Mouse (Mus musculus) layer of hippocampus, postnatal 10 days (tissue): ENCODE results near the gene Ankrd24. TPM values are rescaled to one million over a fixed set of nuclear protein-coding genes. Genes with fewer than 3 reads are reported as not detected.
A peak's percentile ranks its signal among the peaks of the same experiment; 100 is the strongest.

Experiments
- DNase-seq, 2 experiments: peaks; one replicate each; pipeline ENCODE4 v3.0.0; 2021; ENCODE audit warnings: low spot score in 2 of 2
- long read RNA-seq: library from polyadenylated mRNA; stranded (forward); transcript quantifications from one replicate; pipeline ENCODE4 v2.0.0, GENCODE M21; 2023
- total RNA-seq, 2 experiments: library from RNA; stranded (reverse); gene quantifications; 2 replicates each; pipeline ENCODE4 v1.2.3; 2021

Ankrd24 gene
- 10 to 100 TPM; 28.5 to 40.6 TPM for total RNA-seq
- long read RNA-seq, partial matches to known transcripts: 4 of 13 reads
- long read RNA-seq, other reads (novel, unspliced or antisense): 5 of 13 reads

DNA sequence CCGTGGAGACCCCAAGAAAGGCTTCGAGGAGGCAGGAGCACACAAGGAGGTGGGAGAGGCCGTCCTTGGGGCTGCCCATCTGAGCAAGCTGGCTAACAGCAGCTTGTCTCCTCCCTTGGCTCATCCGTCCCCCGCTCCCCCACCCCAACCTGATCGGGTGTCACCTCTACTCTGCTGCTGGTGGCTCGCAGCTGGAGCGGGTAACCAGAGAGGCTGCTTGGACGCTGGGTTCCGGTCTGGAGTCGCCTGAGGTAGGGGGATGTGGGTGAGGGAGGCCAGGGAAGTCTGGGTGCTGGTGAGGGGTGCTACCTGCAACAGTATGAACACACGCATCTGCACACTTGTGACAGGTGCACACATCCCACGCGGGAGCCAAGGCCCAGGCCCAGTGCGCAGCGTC, at the start of gene Ankrd24:
TSS of gene Ankrd24 (plus strand) at position 151 of the 400 bp plus-strand sequence.
- DNase-seq: no peak

DNA sequence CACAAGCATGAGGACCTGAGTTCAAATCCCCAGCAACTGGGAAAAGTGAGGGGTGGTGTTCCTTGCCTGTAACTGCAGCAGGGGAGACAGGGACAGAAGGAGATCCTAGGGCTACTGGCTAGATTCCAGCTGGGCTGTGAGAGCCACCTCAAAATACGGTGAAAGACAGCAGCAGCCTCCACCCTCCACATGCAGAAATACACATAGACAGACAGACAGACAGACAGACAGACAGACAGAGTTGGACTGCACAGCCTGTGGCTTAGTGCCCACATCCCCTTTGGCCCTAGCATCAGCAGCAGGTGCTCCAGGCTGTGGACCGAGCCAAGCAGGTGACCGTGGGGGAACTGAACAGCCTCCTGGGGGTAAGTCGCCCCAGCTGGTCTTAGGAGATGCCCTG, 48.4 kb upstream of the Ankrd24 start:
- no peak for DNase-seq

DNA sequence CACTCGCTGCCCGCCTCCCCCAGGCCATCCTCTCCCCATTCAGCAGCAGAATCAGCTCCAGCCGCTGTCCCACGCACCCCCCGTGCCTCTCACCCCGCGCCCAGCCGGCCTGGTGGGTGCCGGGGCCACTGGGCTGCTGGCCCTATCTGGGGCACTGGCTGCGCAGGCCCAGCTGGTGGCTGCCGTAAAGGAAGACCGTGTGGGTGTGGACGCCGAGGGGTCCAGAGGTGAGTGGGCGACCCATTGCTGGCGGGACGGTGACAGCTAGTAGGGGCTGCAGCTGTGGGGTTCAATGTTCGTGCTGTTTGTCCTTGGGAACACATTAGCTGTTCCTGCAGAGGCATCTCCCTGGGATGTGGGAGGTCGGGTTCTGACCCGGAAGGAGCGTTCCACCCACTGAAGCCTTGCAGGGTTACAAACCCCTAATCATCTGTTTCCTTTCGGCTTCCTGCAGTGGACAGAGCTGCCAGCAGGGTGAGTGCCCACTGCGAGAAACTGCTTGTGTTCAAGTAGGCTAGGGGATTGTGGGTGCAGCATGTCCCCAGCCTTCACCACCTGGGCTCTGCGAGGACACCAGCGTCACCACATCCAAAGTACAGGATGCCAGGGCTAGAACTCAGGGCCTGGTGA, 47.8 kb upstream of the Ankrd24 start:
- no peak for DNase-seq

DNA sequence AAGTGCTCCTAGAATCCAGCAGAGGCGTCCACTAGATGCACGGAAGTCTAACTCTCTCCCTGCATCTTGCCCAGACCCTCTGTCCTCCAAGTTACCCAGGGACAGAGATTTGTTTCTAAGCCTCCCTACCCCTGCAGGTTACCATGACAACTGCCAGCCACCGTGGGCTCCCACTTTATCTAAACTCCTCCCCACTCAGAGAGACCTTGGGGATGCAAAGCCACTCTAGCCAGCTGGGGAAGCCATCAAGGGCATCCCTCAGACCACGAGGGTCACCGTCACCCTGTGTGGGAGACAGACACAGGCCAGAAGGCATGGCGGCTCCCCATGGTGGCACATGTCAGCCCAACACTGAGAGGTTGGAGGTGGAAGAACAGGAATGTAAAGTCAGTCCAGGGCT, 45.0 kb upstream of the Ankrd24 start:
- no peak for DNase-seq

DNA sequence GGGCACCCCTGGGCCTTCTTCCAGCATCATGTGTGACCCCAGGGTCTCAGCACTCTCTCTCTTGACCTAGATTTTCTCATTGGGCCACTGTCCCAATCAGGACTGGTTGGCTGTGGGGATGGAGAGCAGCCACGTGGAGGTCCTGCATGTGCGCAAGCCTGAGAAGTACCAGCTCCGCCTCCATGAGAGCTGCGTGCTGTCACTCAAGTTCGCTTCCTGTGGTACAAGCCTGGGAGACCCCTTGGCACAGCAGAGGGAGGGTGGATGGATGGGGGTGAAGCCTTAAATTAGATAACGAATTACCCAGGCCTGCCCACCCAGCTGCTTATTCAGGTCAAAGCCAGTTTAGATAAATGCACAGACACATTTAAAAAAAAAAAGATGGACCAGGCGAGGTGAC, 39.6 kb upstream of the Ankrd24 start:
- no peak for DNase-seq

DNA sequence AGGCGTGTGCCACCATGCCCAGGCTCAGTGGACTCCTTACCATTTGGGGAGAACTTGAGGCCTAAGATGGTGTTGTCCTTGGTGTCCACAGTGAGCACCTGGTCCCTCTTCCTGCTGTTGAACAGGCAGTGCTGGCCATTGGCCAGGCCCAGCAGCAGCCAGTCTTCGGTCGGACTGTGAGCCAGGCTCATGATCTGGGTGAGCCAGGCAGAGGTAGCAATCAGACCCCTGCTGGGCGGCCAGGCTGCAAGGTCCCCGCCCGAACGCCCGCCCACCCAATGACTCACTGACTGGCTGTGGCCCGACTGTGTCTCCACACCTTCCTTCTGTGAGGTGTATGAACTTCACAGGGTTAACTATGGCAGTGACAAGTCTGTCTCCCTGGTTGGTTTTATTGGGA, 36.5 kb upstream of the Ankrd24 start:
- DNase-seq: no peak

DNA sequence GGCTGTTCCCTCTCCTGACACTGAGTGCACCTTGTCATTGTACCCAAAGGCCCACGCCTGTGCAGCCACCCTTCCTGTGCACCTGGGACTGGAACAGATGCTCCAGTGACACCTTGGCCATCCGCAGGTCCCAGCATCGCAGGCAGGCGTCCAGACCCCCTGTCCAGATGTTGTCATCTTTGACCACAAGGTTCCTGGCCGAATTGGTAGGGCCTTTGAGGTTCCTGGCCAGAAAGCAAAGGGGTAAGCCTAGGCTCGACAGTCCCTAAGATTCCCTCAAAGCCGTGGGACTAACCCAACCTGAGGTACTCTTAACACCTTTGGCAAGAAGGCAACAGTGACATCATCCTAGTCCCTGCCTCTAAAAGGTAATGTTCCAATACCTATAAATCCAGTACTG, 35.7 kb upstream of the Ankrd24 start:
- no peak for DNase-seq

DNA sequence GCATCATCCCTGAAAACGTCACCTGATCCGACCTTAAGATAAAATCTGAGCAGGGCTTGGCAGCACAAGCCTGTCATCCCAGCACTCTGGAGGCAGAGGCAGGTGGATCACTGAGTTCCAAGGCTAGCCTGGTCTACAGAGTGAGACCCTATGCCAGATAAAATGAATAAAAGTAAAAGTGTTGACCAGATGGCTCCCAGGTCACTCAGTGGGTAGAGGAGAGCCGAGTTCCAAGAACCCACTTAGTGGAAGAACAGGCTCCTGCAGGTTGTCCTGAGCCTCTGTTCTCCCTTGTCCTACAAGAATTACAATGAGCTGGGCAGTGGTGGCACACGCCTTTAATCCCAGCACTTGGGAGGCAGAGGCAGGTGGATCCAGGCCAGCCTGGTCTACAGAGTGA, 35.1 kb upstream of the Ankrd24 start:
- DNase-seq: no peak

DNA sequence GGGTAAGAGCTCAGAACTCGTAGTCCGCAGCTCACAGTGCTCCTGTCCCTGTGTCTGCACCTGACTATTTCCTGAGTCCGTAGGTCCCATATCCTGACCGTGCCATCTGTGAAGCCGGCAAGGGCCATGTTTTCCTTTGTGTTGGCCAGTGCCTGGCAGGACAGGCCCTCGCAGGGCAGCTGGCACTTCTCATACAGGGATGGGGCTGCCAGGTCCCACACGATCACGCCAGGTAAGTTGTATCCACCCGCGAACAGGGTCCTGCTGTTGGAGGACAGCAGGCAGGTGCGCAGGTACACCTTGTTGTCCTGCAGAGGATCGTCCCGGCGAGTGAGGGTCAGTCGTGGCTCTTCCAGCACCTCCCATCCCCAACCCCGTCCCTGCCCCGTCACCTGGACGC, 34.4 kb upstream of the Ankrd24 start:
- no peak for DNase-seq

DNA sequence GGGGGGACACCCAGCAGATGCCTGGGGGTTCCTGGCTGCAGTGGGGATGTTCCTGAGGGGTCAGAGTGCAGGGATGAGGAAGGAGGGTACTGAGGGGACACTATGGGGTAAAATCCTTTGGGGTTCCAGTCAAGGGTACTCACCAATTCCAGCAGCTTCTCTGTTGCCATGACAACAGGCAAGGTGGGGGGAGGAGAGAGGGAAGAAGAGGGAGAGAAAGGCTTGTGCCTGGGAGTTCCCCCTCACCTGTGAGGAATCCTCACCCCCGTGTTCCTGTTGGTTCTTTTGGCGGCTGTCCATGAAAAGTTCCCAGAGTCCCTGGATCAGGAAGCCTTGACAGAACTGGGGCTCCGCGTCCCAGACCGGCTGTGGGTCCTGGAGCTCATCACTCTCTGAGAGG, 32.7 kb upstream of the Ankrd24 start:
- DNase-seq: no peak

DNA sequence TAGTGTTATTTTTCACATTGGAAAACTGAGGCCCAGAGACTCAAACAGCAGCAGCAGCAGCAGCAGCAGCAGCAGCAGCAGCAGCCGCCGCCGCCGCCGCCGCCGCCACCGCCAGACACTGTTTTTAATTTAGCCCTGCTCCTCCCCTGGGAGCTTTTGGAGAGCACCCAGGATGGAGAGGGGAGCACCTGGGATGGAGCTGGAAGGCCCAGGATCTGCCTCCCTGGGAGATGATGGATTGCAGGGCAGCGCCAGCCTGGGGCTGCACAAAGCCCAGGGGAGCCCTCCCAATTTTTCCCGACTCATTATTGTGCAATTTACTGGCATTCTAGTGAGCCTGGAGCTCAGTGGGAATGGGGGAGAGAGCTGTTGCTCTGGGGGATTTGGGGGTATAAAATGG, 31.7 kb upstream of the Ankrd24 start:
- peak in 1 of 2 experiments; percentile 13 for DNase-seq

DNA sequence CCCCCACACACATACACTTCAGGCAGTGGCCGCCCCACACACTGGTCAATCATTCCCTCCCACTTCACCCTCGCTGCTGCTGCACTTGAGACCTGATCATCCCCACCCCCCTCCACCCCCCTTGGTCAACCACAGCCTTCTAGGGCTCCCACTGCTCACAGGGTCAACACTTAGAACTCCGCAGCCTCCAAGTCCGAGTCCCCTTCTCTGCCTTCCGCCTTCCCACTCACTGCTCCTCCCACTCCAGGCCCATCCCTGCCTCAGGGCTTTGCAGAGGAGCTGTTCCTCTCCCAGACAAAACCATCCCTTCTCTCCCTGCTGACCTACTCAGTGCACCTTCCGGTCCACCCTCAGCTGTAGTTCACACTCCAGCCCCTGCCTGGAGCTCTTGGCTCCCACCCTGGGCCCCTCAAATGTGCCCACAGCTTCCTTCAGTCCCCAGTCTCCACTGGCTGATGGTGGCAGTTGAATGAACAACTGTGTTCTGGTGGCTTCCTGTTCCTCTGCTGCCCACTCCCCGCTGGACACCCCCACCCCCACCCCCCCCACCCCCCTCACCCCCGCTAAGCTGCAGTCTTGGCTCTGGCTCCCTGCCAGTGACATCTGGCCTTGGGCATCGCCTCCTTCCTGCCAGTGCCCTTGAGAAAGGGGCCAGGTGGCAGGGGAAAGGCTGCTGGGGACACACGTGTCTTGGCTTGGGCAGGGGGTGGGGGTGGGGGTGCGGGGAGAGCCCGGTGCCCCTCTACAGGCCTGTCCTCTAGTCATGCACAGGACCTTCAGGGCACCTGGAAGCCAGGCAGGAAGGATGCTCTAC, 31.0 kb upstream of the Ankrd24 start:
- no peak for DNase-seq

DNA sequence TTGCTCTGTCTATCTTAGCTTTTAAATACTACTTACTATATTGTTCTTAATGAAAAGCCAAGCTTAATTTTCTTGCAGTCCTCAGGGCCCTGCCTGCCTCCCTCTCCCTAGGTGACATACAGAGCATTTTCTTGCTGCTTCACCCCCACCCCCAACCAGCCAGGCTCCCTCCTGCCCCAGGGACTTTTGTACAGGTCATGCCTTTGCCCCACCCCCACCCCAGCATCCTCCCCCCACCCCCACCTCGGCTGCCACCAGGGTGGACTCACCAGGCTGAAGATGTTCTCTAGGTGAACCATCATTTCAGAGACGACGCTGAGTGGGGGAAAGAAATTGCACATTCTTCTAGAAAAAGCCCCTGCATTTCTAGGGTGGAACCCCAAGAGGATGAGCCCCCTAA, 30.0 kb upstream of the Ankrd24 start:
- no peak for DNase-seq

DNA sequence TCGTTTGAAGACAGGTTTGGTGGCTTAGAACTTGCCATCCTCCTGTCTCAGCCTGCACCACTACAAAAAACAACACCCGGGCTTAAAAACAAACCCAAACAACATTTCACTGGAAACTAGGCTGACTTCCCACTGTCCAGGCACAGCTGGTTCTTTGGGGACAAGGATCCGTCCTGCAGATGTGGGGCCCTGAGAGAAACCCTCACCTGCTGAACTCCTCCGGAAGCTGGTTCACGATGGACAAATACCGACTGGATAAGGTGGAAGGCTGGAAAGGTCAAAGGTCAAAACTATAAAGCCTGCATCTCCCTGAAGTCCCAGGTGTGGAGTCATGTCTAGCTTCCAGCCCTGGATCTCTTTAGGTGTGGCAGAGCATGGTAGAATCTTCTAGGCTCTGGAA, 29.5 kb upstream of the Ankrd24 start:
- no peak for DNase-seq

DNA sequence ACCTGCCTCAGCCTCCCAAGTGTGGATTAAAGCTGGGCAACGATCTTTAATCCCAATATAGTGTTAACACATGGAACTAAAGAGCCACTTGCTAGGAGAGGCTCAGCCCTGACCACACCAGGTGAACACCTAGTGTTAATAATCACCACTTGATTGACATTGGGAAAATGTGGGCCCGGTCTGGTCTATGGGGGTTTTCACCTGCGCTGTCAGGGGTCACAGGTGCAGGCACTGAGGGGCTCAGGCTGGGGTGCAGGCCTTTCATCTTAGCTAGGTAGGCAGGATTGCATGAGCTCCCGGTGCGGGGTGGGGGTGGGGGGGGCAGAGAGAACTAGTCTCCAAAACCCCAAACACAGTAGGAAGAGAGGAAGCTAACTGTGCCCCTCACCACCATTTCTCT, 28.7 kb upstream of the Ankrd24 start:
- DNase-seq: no peak

DNA sequence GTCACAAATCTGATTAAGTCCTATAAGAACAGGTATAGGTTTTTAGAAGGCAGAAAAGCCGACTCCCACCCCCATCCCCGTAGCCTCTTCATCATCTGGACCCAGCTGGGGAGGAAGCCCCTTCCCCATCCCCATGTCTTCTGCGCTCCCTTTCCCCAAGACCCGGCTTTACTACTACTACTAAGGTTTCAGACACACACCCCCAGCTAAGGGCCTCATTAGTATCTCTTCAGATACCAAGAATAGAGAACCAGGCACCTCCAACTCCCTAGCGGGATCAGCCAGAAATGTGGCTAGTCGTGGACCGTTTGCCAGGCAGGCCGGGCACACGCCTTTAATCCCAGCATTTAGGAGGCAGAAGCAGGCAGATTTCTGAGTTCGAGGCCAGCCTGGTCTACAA, 28.2 kb upstream of the Ankrd24 start:
- DNase-seq: no peak

DNA sequence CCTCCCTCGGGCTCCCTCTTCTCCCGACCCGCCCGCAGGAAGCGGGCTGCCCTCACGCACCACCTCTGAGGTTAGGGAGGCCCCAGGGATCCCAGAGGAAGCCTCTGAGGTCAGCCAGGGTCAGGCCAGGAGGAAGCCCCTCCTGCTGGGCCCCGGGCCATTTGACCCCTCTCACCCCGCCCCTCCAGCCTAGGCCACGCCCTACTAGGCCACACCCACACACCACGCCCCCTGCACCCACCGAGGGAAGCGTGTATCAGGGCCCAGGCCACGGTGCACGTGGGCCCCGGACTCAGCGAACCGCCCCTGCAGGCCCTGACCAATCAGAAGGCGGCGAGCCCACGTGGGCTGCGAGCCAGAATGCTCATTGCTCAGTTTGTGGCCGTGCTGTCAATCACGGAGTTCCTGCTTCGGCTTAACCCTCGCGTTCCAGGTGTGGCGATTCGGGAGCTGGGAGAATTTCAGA, 27.6 kb upstream of the Ankrd24 start, which contains the start of gene Tle6:
TSS of gene Tle6 (minus strand) at position 336 of the 466 bp plus-strand sequence.
- DNase-seq: peak; percentile 94 to 95

DNA sequence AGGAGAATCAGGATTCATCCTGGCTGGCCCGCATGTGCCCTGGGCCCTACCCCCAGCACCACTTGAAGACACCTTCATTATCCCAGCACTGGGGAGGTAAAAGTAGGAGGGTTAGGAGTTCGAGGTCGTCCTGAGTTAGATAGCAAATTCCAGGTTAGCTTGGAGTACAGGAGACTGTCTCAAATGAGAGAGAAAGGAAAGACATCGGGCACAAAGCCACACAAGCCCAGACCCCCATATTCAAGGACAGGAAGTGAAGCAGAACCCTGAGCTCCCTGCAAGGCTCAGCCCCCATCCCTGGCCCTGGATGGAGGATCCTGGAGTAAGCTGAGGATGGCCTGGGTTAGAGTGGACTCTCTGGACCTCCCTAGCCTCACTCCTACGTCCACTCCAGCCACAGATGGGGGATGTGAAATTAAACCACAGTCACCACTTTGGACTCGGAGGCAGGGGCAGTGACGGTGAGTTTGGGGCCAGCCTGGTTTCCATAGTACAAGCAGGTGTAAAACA, 26.9 kb upstream of the Ankrd24 start:
- DNase-seq: no peak

DNA sequence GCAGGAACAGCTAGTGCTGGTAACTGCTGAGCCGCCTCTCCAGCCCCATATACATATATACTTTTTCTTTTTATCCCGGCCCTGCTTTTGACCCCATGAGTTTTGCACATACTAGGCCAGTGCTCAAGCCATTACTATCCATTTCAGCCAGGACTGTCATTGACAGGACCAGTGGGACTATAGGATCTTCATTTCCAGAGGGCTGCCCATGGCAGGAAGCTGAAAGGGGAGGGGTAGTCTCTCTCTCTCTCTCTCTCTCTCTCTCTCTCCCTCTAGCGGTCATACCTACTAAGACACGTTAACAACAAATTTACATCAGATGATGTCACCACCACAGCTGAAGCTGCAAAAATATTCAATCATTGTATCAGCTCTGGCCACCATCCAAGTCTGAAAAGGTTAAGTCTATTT, 25.6 kb upstream of the Ankrd24 start:
- DNase-seq: no peak

DNA sequence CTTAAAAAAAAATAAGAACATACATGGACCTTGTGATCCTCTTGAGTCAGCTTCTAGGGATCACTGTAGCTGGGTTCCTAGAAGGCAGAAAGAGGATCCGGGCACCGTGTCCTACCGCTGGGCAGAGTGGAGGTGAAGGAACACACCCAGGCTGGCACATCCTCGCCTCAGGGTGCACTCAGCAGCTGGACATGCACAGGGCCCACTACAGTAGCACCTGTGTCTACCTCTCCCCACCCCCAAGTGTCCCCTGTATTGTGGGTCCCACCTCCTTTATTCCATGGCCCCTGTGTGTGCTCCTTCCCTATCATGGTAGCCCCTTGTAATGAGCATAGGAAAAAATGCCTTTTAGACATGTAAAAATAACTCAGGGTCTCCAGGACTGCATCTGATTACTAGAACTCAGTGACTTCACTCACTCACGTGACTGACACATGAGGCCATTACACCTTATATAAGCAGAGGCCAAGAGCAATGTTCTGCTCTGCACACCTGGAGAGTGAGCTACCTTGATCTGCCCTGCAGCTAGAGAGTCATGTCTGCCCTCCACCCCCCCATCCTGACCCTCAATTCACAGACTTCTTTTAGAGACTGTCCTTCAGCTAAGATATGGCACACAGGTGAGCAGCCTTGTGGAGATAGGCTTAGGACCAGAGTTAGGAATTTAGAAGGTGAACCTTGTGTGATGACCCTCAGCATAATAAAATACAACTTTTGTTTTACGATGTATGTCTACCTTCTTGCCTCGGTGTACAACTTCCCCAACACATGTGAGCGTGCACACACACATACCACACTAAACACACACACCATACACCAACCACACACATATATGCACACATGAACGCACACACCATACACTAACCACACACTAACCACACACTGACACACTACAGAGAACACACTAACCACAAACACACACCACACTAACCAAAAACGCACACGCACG, 24.0 kb upstream of the Ankrd24 start:
- no peak for DNase-seq

DNA sequence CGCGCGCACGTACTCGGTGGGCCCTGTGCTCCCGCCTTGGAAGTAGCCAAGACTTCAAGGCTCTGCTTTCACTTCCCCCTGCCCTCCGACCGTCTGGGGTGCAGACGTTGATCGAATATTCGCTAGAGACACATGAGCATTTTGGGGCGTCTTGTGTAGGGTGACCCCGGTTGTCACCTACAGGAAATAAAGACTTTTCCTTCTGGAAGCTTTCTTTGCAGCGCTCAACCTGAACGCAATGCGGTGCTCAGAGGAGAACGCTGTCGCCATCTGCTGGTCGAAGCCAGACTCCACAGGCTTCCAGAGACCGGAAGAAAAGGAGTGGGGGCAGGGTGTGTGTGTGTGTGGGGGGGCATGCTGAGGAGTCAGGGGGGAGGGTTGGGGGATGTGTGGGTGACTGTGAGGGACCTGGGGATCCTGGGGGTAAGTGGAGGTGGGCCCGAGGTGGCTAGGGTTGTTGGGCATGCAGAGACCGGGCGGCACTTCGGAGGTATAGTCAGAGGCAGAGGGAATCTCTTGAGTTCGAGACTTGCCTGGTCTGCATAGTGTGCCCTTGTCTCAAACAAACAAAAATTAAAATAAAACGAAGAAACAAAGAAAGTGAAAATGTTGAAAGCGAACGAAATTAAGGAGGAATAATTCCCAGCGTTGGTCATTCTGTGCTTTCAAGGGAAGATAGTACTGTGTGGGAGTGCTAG, 23.2 kb upstream of the Ankrd24 start:
- peak; percentile 90 to 92 for DNase-seq
